Mouse (Mus musculus) cerebellum, adult 11 months (tissue): ENCODE results near the gene Slc9a3r1.

ENCODE experiments used
- DNase-seq: peaks from one replicate; pipeline ENCODE4 v3.0.0; 2022

Gene Slc9a3r1

DNA sequence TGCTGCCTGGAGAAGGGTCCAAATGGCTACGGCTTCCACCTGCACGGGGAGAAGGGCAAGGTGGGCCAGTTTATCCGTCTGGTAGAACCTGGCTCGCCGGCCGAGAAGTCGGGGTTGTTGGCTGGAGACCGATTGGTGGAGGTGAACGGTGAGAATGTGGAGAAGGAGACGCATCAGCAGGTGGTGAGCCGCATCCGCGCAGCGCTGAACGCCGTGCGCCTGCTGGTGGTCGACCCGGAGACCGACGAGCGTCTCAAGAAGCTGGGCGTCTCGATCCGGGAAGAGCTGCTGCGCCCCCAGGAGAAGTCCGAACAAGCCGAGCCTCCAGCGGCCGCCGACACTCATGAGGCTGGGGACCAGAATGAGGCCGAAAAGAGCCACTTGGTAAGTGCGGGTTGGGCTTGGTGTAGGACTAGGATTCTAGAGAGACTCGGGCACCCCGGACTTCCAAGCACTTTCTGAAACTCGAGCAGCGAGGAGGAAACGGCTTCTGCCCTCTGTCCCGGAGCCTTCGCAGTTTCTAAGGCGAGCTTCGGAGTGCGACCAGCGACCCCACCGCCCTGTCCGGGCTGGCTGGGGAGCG, 518 bp downstream of the Slc9a3r1 start:
- no peak for DNase-seq

GRCm38 (mm10) chr11:115164341-115164975, 1.3 kb downstream of the Slc9a3r1 start:
- DNase-seq, result no peak

GRCm38 (mm10) chr11:115164976-115165374, 1.8 kb downstream of the Slc9a3r1 start:
- peak; percentile 56 for DNase-seq

DNA sequence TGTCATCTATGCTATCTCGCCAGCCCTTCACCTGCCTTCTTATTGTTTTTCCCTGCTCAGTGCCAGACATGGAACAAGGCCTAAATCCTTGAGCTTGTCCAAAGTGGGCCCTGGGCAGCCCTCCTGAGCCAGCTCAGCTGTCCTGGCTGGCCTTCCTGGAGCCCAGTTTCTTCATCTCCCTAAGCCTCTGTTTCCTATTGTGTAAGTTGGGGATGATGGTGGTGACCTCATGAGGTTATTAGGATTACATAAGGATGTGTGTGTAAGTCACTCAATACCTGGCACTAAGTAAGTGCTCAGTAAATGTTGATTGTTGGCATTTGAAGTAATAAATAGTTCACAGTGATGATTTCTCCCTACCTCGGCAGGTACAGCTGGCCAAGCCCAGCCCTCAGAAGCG, 3.6 kb downstream of the Slc9a3r1 start:
- no peak for DNase-seq

GRCm38 (mm10) chr11:115167631-115168249, 4.6 kb downstream of the Slc9a3r1 start:
- DNase-seq, result no peak

DNA sequence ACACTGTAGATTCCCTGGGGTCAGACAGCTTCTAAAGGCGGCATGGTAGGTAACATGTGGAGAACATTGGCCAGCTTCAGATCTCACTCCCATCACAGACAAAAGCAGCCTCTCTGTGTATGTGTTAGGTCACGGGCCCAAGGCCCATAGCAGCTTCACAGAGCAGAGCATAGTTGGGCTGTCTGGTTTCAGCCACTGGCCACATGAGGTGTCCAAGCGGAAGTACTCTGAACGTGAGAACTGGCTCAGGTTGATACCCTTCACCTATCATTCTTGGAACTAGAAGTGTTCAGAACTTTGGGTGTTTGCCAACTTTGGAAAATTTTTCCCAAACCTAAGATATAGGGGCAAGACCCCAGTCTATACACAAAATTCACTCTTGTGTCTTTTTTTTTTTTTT, 6.3 kb downstream of the Slc9a3r1 start:
- no peak for DNase-seq

- peak; percentile 61 for DNase-seq
Measured at GRCm38 (mm10) chr11:115171125-115171524, 8.0 kb downstream of the Slc9a3r1 start.

DNA sequence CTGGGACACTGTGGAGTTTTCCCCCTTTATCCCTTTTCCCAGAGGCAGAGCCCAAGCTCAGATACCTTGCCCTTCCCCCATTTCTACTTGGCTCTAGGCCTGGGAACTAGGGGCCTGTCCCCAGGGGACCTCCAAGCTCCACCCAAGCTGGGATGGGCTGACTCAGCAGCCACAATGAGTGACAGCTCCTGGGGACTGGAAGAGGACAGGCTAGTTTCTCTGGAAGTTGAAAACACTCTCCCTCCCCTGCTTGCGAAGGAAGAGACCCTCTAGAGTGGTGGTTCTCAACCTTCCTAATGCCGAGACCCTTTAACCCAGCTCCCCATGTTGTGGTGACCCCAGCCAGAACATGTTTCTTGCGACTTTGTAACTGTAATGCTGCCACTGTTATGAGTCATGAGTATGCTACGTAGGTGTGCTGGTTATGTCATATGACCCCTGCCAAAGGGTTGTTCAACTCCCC, 9.7 kb downstream of the Slc9a3r1 start:
- DNase-seq, result no peak

GRCm38 (mm10) chr11:115173549-115174339, 10.6 kb downstream of the Slc9a3r1 start:
- no peak for DNase-seq

GRCm38 (mm10) chr11:115176399-115177190, 13.5 kb downstream of the Slc9a3r1 start:
- no peak for DNase-seq

DNA sequence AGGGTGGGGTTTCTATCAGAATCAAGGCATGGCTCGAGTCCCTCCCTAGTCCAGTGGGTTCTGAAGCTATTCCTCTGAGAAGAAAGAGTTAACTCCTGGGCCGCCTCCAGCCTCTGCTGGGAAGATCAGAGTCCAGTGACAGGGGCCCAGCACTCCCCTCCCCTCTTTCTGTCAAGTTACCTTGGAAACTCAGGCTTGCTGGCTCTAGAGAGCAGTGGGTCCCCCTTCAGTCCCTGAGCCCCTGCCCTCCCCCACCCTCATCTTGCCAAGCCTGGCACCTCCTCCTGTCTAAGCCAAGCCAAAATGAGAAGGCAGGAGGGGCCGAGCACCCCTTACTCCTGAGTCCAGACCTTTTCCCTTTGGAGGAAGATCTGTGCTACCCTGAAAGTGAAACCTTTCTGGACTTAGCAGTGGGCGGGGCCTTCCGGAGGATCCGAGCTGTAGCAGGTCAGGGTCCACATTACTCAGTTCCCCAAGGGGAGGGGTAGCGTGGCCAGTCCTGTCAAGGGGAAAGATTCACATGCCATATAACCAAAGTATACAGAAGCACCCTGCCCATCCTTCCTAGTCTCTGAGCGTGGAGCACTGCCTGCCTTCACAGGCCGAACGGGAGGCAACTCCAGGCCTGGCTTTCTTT, 14.5 kb downstream of the Slc9a3r1 start:
- DNase-seq, result no peak

GRCm38 (mm10) chr11:115178766-115179165, 15.6 kb downstream of the Slc9a3r1 start:
- no peak for DNase-seq

DNA sequence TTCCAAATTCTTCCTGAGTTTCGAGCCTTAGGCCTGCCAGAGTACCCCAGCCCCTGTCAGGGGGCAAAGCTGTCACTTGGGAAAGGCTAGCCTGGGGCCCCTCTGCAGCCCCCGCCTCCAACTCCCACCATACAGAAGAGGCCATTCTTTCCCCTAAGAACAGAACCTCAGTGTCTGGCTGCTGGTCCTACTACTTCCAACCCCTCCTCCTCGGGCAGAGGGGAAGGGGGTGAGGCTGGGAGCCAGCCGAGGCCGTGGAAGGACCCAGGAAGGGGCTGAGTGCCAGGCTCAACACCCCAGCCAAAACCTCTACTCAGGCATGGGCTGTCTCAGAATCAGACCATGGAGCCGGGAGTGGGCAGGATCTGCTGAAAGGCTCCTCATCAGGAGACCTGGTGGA, 16.1 kb downstream of the Slc9a3r1 start:
- DNase-seq, result no peak

- DNase-seq, result no peak
Measured at GRCm38 (mm10) chr11:115179881-115180280, 16.7 kb downstream of the Slc9a3r1 start.

- DNase-seq, result peak; percentile 80
Measured at GRCm38 (mm10) chr11:115181913-115182638, 18.9 kb downstream of the Slc9a3r1 start.

DNA sequence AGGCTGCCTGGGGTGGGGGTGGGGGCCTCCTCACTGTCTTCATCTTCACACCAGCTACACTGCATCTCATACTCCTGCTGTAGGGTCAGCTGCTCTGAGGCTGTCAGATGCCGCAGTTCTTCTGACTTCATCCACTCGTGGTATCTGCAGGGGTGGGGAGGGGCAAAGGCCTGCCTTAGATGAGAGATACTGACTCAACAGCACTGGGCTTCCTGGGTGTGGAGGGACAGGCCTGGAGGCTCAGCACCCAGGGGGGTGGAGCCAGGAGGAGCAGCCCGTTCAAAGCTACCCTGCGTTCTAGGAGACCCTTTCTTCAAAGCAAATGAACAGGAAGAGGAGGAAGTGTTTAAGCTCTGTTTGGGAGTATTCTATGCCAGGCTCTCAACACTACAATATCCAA, 21.8 kb downstream of the Slc9a3r1 start:
- no peak for DNase-seq

DNA sequence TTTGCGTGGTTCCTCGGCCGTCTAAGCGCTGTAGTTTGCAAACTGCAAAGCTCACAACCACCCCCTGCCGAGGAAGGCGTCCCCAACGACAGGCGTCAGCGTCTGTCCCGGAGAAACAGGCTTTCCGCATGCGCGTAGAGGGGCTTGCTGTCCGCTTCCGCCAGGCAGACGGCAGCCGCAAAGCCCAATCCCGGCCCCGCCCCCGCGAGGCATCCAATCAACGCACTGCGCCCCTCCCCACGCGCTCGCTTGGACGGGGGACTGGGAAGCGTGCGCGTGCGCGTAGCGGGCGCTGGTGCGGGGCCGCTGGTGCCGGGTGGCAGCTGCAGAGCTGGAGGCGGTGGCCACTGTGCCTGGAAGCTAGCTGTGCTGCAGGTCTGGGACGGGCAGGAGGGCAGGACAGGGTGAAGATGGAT, 24.1 kb downstream of the Slc9a3r1 start, which contains the start of gene Tmem104:
Gene Tmem104, plus strand, starts transcription at position 264 of the 416 bp plus-strand sequence.
- peak; percentile 100 for DNase-seq

- DNase-seq, result no peak
Measured at GRCm38 (mm10) chr11:115187693-115188092, 24.6 kb downstream of the Slc9a3r1 start, which contains the start of gene Nat9. Gene Nat9, minus strand, starts transcription at chr11:115187859.

DNA sequence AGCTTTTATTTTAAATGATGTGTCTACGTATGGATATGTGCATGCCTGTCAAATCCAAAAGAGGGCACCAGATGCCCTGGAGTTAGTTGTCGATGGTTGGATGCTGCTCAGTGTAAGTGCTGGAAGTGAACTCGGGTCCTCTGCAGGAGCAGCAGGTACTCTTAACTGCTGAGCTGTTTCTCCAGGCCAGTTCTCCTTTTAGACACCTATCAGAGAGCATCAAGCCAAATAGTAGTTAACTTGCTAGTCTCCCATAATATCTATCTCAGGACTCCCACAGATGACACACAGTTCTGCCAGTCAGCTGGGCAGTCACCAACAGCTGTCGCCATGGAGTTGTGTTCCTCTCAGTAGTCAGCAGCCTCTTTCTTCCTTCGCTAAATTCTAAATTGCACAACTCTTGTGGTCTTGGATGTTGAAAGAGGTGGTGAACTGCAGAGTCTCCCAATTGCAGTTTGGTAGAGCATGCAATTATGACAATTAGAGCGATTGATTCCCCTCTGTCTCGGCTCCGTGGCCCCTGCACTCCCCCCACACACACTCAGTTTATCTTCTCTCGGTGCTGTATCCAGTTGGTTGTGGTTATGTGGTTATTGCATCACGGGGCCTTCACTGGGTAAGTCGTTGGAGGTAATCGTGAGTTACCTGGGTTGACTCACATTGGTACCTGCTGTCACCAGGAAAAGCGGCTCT, 25.5 kb downstream of the Slc9a3r1 start:
- DNase-seq, result no peak

DNA sequence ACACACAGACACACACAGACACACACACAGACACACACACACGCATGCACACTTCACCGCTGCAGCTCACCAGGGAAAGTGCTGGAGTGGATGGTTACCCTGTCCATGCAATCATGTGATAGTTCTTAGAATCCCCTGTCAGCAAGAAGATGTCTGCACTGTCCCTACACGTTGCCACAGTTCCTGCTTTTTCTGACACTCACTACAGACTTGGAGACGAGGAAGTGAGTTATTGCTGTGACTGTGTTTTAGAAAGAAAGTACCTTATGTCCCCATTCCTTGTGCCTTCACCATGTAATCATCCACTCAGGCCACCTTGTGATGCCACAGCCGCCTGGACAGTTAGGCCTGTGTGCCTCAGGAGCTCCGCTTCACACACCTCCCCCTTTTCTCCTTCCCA, 26.2 kb downstream of the Slc9a3r1 start:
- DNase-seq, result no peak

DNA sequence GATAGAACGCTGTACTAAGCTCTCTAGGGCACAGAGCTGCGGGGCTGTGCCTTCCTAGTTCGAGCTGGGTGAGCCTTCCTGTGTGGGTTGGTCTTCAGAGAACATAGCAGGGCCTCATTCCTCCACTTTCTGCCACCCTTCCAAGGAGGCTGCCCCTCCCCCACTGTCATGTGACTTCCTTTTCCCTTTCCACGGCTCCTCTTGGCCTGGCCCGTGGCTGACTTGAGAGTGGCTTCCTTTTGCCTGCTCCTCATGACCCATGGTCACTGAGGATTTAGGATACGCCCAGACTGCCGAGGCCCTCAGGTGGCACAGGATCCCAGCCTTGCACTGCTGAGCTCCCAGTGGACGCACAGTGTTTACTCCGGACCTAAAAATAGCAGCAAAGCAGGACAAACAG, 29.0 kb downstream of the Slc9a3r1 start:
- DNase-seq, result no peak
